Mouse (Mus musculus) neural tube, embryonic 14.5 days (tissue): ENCODE data around the gene Hmgb3. TPM values are rescaled to one million over a fixed set of nuclear protein-coding genes. Genes with fewer than 3 reads are reported as not detected.
A peak's percentile ranks its signal among the peaks of the same experiment; 100 is the strongest.

Experiments used
- ATAC-seq: fragments of 200-750 bp; cut with Nextera tagmentation; 2 replicates; pipeline ENCODE4 v1.8.0; 2017; ENCODE audit warnings: low read depth, mild to moderate bottlenecking, moderate TSS enrichment, moderate library complexity
- H3K27ac ChIP-seq: fragments of 300-500 bp; sonication (generic); 2 replicates; pipeline ENCODE4 v1.5.1; 2014; ENCODE audit warnings: low read depth, mild to moderate bottlenecking, control low read depth, low read length, moderate library complexity, mixed read lengths
- H3K27me3 ChIP-seq: fragments of 300-500 bp; sonication (generic); 2 replicates; pipeline ENCODE4 v1.6.1; 2014; ENCODE audit warnings: low read length; ENCODE audit not compliant: control insufficient read depth, insufficient read depth
- H3K36me3 ChIP-seq: fragments of 300-500 bp; sonication (generic); 2 replicates; pipeline ENCODE4 v1.6.1; 2014; ENCODE audit warnings: low read length, mixed read lengths; ENCODE audit not compliant: control insufficient read depth, insufficient read depth
- H3K4me1 ChIP-seq: fragments of 300-500 bp; sonication (generic); 2 replicates; pipeline ENCODE4 v1.6.1; 2014; ENCODE audit warnings: low read length; ENCODE audit not compliant: control insufficient read depth, insufficient read depth
- H3K4me2 ChIP-seq: fragments of 300-500 bp; sonication (generic); 2 replicates; pipeline ENCODE4 v1.6.1; 2014; ENCODE audit warnings: mild to moderate bottlenecking, low read depth, low read length, control low read depth
- H3K4me3 ChIP-seq: fragments of 300-500 bp; sonication (generic); 2 replicates; pipeline ENCODE4 v1.5.1; 2014; ENCODE audit warnings: low read depth, low read length, control low read depth, mixed read lengths
- H3K9ac ChIP-seq: fragments of 300-500 bp; sonication (generic); replicated peaks from 2 replicates; pipeline ENCODE4 v1.6.1; 2014; ENCODE audit warnings: low read depth, mild to moderate bottlenecking, control low read depth, low read length, mixed read lengths
- H3K9me3 ChIP-seq: fragments of 300-500 bp; sonication (generic); 2 replicates; pipeline ENCODE4 v1.6.1; 2016; ENCODE audit warnings: low read length; ENCODE audit not compliant: control insufficient read depth
- WGBS: fragments of 180-500 bp; shearing (Covaris S2); extraction: QIAGEN DNeasy Blood & Tissue Kit; methylation state at CpG from one replicate; pipeline ENCODE4 v1.1.7; 2014; 5-methylcytosine and 5-hydroxymethylcytosine counted together
- microRNA-seq: library from miRNA; unstranded; fragments of <30 nt; microRNA quantifications from one replicate; pipeline ENCODE4, GENCODE M21; 2016
- polyA plus RNA-seq: library from polyadenylated mRNA; unstranded; fragments of >200 nt; fragmentation: Nextera tagmentation; extraction: Ambion mirVana; gene quantifications from 2 replicates; pipeline ENCODE4 v1.2.1, GENCODE M21; 2014

Hmgb3 gene
- polyA plus RNA-seq, 1 experiment from 2014 or later, result 378 TPM

GRCm38 (mm10) chrX:71560796-71561195 is 5.1 kb downstream of the Hmgb3 start:
- WGBS, result 100% methylated on average over 1 of the region's 1 CpGs
- Histone ChIP-seq H3K27me3 (no peaks in the 10 kb centered on the region), H3K9ac (no peak overlapping the region), H3K4me2 (no peak overlapping the region), H3K4me3 (no peak overlapping the region), H3K27ac (no peak overlapping the region), H3K9me3 (no peaks in the 10 kb centered on the region), H3K36me3 (no peaks in the 10 kb centered on the region), H3K4me1 (no peaks in the 10 kb centered on the region)
- no peak for ATAC-seq

GRCm38 (mm10) chrX:71573132-71573900 is 17.6 kb downstream of the Hmgb3 start:
- WGBS, result 80% methylated on average over 3 of the region's 3 CpGs

GRCm38 (mm10) chrX:71575550-71575949 is 19.8 kb downstream of the Hmgb3 start:
- no peak for ATAC-seq

More at GRCm38 (mm10) chrX:71573132-71573900, 17.6 kb downstream of the Hmgb3 start:
- no peak overlapping the region for H3K4me2 ChIP-seq
- H3K4me1 ChIP-seq, result no peaks in the 10 kb centered on the region
- no peaks in the 10 kb centered on the region for H3K27me3 ChIP-seq
- H3K36me3 ChIP-seq, result no peaks in the 10 kb centered on the region
- H3K4me3 ChIP-seq, result no peak overlapping the region
- H3K27ac ChIP-seq, result no peak overlapping the region
- H3K9me3 ChIP-seq, result no peaks in the 10 kb centered on the region
- no peak for ATAC-seq
- no peak overlapping the region for H3K9ac ChIP-seq

GRCm38 (mm10) chrX:71589181-71589580 is 33.5 kb downstream of the Hmgb3 start:
- no peaks in the 10 kb centered on the region for H3K4me1 ChIP-seq
- no peak overlapping the region for H3K9ac ChIP-seq
- no peaks in the 10 kb centered on the region for H3K9me3 ChIP-seq
- H3K4me3 ChIP-seq, result no peak overlapping the region
- 47% methylated on average over 1 of the region's 1 CpGs for WGBS
- no peak overlapping the region for H3K4me2 ChIP-seq
- ATAC-seq, result no peak
- H3K27ac ChIP-seq, result no peak overlapping the region
- H3K27me3 ChIP-seq, result no peaks in the 10 kb centered on the region
- no peaks in the 10 kb centered on the region for H3K36me3 ChIP-seq

More at GRCm38 (mm10) chrX:71575550-71575949, 19.8 kb downstream of the Hmgb3 start:
- no peaks in the 10 kb centered on the region for H3K9me3 ChIP-seq
- WGBS, result 55% methylated on average over 2 of the region's 2 CpGs
- H3K4me1 ChIP-seq, result no peaks in the 10 kb centered on the region
- no peaks in the 10 kb centered on the region for H3K36me3 ChIP-seq
- H3K4me3 ChIP-seq, result no peak overlapping the region
- no peaks in the 10 kb centered on the region for H3K27me3 ChIP-seq
- H3K9ac ChIP-seq, result no peak overlapping the region
- no peak overlapping the region for H3K27ac ChIP-seq
- H3K4me2 ChIP-seq, result no peak overlapping the region

- H3K9ac ChIP-seq, result no peak overlapping the region
Measured at GRCm38 (mm10) chrX:71601052-71601611, 45.4 kb downstream of the Hmgb3 start.

More at GRCm38 (mm10) chrX:71601052-71601611, 45.4 kb downstream of the Hmgb3 start:
- H3K27me3 ChIP-seq, result no peaks in the 10 kb centered on the region
- peak overlapping the region; percentile 46 for H3K4me2 ChIP-seq
- peak; percentile 92 for ATAC-seq
- H3K9me3 ChIP-seq, result no peaks in the 10 kb centered on the region
- H3K4me1 ChIP-seq, result no peaks in the 10 kb centered on the region
- H3K36me3 ChIP-seq, result no peaks in the 10 kb centered on the region
- 16% methylated on average over 18 of the region's 25 CpGs for WGBS
- no peak overlapping the region; the same call in 1 of the 2 replicates for H3K27ac ChIP-seq
- H3K4me3 ChIP-seq, result peak overlapping the region; percentile 22; the same call in 1 of the 2 replicates

Small RNA genes within 50 kb of the gene (microRNA-seq; reads per million reads assigned to microRNA genes)
- gene Gm23945, result not detected

Other genes with a start within 250 kb of the Hmgb3 start
- gene Mtmr1, start 191.2 kb upstream of the Hmgb3 start, polyA plus RNA-seq, result 26.0 and 27.9 TPM in 2 replicates
- gene Cd99l2, start 63.1 kb upstream of the Hmgb3 start, polyA plus RNA-seq, result 69.9 and 85.0 TPM in 2 replicates
- 0.60 and 0.72 TPM in 2 replicates for gene Gpr50, start 107.7 kb downstream of the Hmgb3 start, polyA plus RNA-seq